Mouse (Mus musculus) lung, adult 2 months (tissue): ENCODE results near the gene Nat8f1.

Experiments
- CTCF ChIP-seq: fragments of 200-500 bp; IDR thresholded peaks from 2 replicates; pipeline ENCODE4 v1.5.1; 2011; ENCODE audit warnings: mild to moderate bottlenecking, low read length, control low read depth; ENCODE audit not compliant: insufficient read depth
- POLR2A ChIP-seq: fragments of 200-500 bp; IDR thresholded peaks from 2 replicates; pipeline ENCODE4 v1.6.1; 2011; ENCODE audit warnings: low read depth, mild to moderate bottlenecking, control low read depth, low read length, borderline replicate concordance; ENCODE audit errors: extremely low read depth

GRCm38 (mm10) chr6:85948549-85948948, 33.1 kb upstream of the Nat8f1 start:
- TF ChIP-seq POLR2A, result no peak
- TF ChIP-seq CTCF, result no peak
